Mouse (Mus musculus) Patski (cell line): ENCODE measurements around the gene Srp68. TPM values are rescaled to one million over a fixed set of nuclear protein-coding genes. Genes with fewer than 3 reads are reported as not detected.
A peak's percentile ranks its signal among the peaks of the same experiment; 100 is the strongest.

Source experiments
- ATAC-seq: fragments of 100-300 bp; one replicate; pipeline ENCODE4 v1.8.0; 2021
- CTCF ChIA-PET: fragments of 350-600 bp; sonication (Branson Sonifier 250); formaldehyde crosslinking; loops from one replicate; lab custom pipeline; 2022; ENCODE audit warnings: inconsistent platforms; lab: Charles Lee
- POLR2A ChIA-PET: fragments of 350-600 bp; sonication (Branson Sonifier 250); formaldehyde crosslinking; loops from one replicate; lab custom pipeline; 2022; ENCODE audit warnings: antibody characterized with exemption, inconsistent platforms; lab: Charles Lee
- DNase-seq: peaks from one replicate; pipeline ENCODE4 v3.0.0-alpha.2; 2011; ENCODE audit warnings: low read depth, low spot score
- H3K27me3 ChIP-seq: fragments of 371-371 bp; one replicate; pipeline ENCODE4 v1.5.1; 2021
- CTCF ChIP-seq: fragments of 100-300 bp; IDR thresholded peaks from one replicate; pipeline ENCODE4 v1.5.1; 2021
- in situ Hi-C: fragments of 300-500 bp; cut with MboI; formaldehyde crosslinking; loops from 3 replicates; pipeline ENCODE4 v1.11.1; 2018; ENCODE audit warnings: low pct_unique_long_range_greater_than_20kb, mixed read lengths
- polyA plus RNA-seq: library from polyadenylated mRNA; unstranded; gene quantifications from one replicate; pipeline ENCODE4 v1.2.3, GENCODE M21; 2021

The Srp68 gene
- polyA plus RNA-seq, 1 experiment from 2014 or later, result 90.1 TPM

GRCm38 (mm10) chr11:116305423-116305822, 31.4 kb upstream of the Srp68 start:
- in situ Hi-C loops, result no loop called here
- ATAC-seq, result no peak
- H3K27me3 ChIP-seq, result no peaks in the 10 kb centered on the region
- no peak for TF ChIP-seq CTCF
- no peak for DNase-seq
- ChIA-PET CTCF (interaction anchor here (0.8 to 2.2 kb wide), 3 partner anchors 11 to 143 kb away, joined by 3 to 7 read pairs (median 4); no protein-coding TSS in a partner anchor), POLR2A (interaction anchor here (1.4 kb wide), 1 partner anchor 11 kb away, joined by 4 read pairs; no protein-coding TSS in a partner anchor)

- ChIA-PET POLR2A (no interaction called here), CTCF (interaction anchor here (1.1 kb wide), 1 partner anchor 17 kb away, joined by 3 read pairs; no protein-coding TSS in a partner anchor)
- no peak for TF ChIP-seq CTCF
- in situ Hi-C loops, result no loop called here
- ATAC-seq (no peak), DNase-seq (no peak)
- H3K27me3 ChIP-seq, result no peaks in the 10 kb centered on the region
These were observed 24.6 kb upstream of the Srp68 start for GRCm38 (mm10) chr11:116298621-116299020.

- TF ChIP-seq CTCF, result no peak
These were observed 24.2 kb upstream of the Srp68 start for GRCm38 (mm10) chr11:116298221-116298620.

GRCm38 (mm10) chr11:116297017-116297416, 23.0 kb upstream of the Srp68 start:
- in situ Hi-C loops, result no loop called here
- DNase-seq (no peak), ATAC-seq (no peak)
- ChIA-PET CTCF (no interaction called here), POLR2A (no interaction called here)
- no peaks in the 10 kb centered on the region for H3K27me3 ChIP-seq
- TF ChIP-seq CTCF, result no peak

More at GRCm38 (mm10) chr11:116298221-116298620, 24.2 kb upstream of the Srp68 start:
- CTCF ChIA-PET, result interaction anchor here (1.1 kb wide), 1 partner anchor 16 kb away, joined by 3 read pairs; no protein-coding TSS in a partner anchor
- POLR2A ChIA-PET, result no interaction called here
- in situ Hi-C loops, result no loop called here
- ATAC-seq (no peak), DNase-seq (no peak)
- H3K27me3 ChIP-seq, result no peaks in the 10 kb centered on the region

GRCm38 (mm10) chr11:116296191-116296734, 22.2 kb upstream of the Srp68 start:
- DNase-seq (no peak), ATAC-seq (no peak)
- in situ Hi-C loops, result no loop called here
- ChIA-PET POLR2A (no interaction called here), CTCF (interaction anchor here (0.8 kb wide), 1 partner anchor 69 kb away, joined by 4 read pairs; no protein-coding TSS in a partner anchor)
- TF ChIP-seq CTCF, result no peak
- H3K27me3 ChIP-seq, result no peaks in the 10 kb centered on the region

GRCm38 (mm10) chr11:116294319-116294718, 20.3 kb upstream of the Srp68 start:
- no peaks in the 10 kb centered on the region for H3K27me3 ChIP-seq
- ChIA-PET POLR2A (interaction anchor here (0.9 to 1.1 kb wide), 3 partner anchors 11 to 69 kb away, joined by 3 to 4 read pairs (median 3); no protein-coding TSS in a partner anchor), CTCF (interaction anchor here (1.0 to 2.1 kb wide), 14 partner anchors 10 to 74 kb away, joined by 3 to 12 read pairs (median 4); partner anchors contain the start of genes Exoc7 and Srp68)
- DNase-seq (no peak), ATAC-seq (peak; percentile 42)
- in situ Hi-C loops, result no loop called here
- TF ChIP-seq CTCF, result no peak

- no peaks in the 10 kb centered on the region for H3K27me3 ChIP-seq
- ChIA-PET CTCF (interaction anchor here (1.0 to 2.1 kb wide), 12 partner anchors 11 to 73 kb away, joined by 3 to 12 read pairs (median 4); partner anchors contain the start of genes Exoc7 and Srp68), POLR2A (interaction anchor here (0.9 to 1.1 kb wide), 2 partner anchors 12 to 19 kb away, joined by 3 to 4 read pairs; no protein-coding TSS in a partner anchor)
- DNase-seq (no peak), ATAC-seq (no peak)
- TF ChIP-seq CTCF, result no peak
- in situ Hi-C loops, result no loop called here
These were observed 19.6 kb upstream of the Srp68 start for GRCm38 (mm10) chr11:116293538-116294137.

- CTCF ChIA-PET, result interaction anchor here (1.3 kb wide), 1 partner anchor 42 kb away, joined by 3 read pairs; no protein-coding TSS in a partner anchor
- in situ Hi-C loops, result no loop called here
- DNase-seq, result no peak
- POLR2A ChIA-PET, result no interaction called here
- TF ChIP-seq CTCF, result no peak
- no peaks in the 10 kb centered on the region for H3K27me3 ChIP-seq
- ATAC-seq, result no peak
These were observed 18.4 kb upstream of the Srp68 start for GRCm38 (mm10) chr11:116292401-116292800.

GRCm38 (mm10) chr11:116290556-116290955, 16.5 kb upstream of the Srp68 start:
- no peaks in the 10 kb centered on the region for H3K27me3 ChIP-seq
- in situ Hi-C loops, result no loop called here
- no peak for ATAC-seq
- ChIA-PET CTCF (interaction anchor here (0.8 to 1.4 kb wide), 2 partner anchors 10 to 23 kb away, joined by 3 read pairs; no protein-coding TSS in a partner anchor), POLR2A (no interaction called here)
- no peak for TF ChIP-seq CTCF
- no peak for DNase-seq

- in situ Hi-C loops, result no loop called here
- no peak for TF ChIP-seq CTCF
- ATAC-seq (no peak), DNase-seq (no peak)
- CTCF ChIA-PET, result interaction anchor here (1.2 to 1.4 kb wide), 2 partner anchors 60 to 61 kb away, joined by 3 to 4 read pairs; no protein-coding TSS in a partner anchor
- peaks cover 7% of the 10 kb centered on the region for H3K27me3 ChIP-seq
- POLR2A ChIA-PET, result no interaction called here
These were observed 13.3 kb upstream of the Srp68 start for GRCm38 (mm10) chr11:116287351-116287750.
